45 mouse cellular contexts compared by ENCODE assay signal in the genomic region with DNA sequence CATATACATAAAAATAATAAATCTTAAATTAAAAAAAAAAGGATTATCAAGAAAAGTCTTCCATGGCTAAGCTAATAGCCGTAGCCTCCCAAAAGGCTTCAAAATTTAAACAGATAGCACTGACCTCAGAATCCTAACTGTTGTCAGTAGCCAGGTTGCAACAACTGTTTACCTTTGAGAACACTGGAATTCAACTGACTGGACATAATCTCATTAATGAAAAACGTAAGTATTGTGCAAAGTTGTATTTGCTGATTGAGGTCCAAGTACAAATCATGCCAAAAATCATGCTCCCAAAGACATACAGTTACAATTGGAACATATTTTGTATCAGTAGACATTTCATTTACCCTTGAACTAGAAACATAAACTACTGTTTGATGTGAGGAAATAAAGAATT. TPM values are rescaled to one million over a fixed set of nuclear protein-coding genes. Genes with fewer than 3 reads are reported as not detected.
"Had no signal": no experiment of that assay in that cellular context is flagged by ENCODE, and none has a peak within 500 bp of the region (broad histone marks: within the 10 kb centered on the region; RNA-seq: fewer than 3 reads in every experiment).

No protein-coding gene starts in this region.

- H3K36me3 ChIP-seq: limb, embryonic 10.5 days; limb, embryonic 12.5 days; limb, embryonic 13.5 days; limb, embryonic 15.5 days; liver, embryonic 13.5 days; liver, embryonic 15.5 days; lung, embryonic 15.5 days; midbrain, embryonic 10.5 days; midbrain, embryonic 12.5 days; midbrain, embryonic 13.5 days; midbrain, embryonic 15.5 days; neural tube, embryonic 12.5 days had no signal

- DNase-seq: layer of hippocampus, postnatal 36 days; left cerebral cortex, postnatal 4 days; liver, embryonic 13.5 days; lung, adult 18-20 months; lung, adult 2 months; lung, embryonic 14.5 days; lung, postnatal 10 days; lung, postnatal 14 days; lung, postnatal 36 days; lung, postnatal 4 days; midbrain, embryonic 14.5 days had no signal

- H3K27me3 ChIP-seq: limb, embryonic 12.5 days; limb, embryonic 13.5 days; limb, embryonic 15.5 days; liver, embryonic 13.5 days; liver, embryonic 15.5 days; lung, embryonic 15.5 days; megakaryocyte, embryonic 14.5 days; midbrain, embryonic 12.5 days; midbrain, embryonic 13.5 days; midbrain, embryonic 15.5 days; neural tube, embryonic 12.5 days had no signal

- H3K4me2 ChIP-seq: limb, embryonic 12.5 days; limb, embryonic 13.5 days; limb, embryonic 15.5 days; liver, embryonic 13.5 days; liver, embryonic 15.5 days; lung, embryonic 14.5 days; lung, embryonic 15.5 days; midbrain, embryonic 11.5 days; midbrain, embryonic 12.5 days; midbrain, embryonic 13.5 days; midbrain, embryonic 15.5 days; neural tube, embryonic 12.5 days had no signal

- H3K9me3 ChIP-seq: limb, embryonic 10.5 days; limb, embryonic 12.5 days; limb, embryonic 13.5 days; limb, embryonic 15.5 days; liver, embryonic 13.5 days; liver, embryonic 15.5 days; lung, embryonic 15.5 days; midbrain, embryonic 10.5 days; midbrain, embryonic 12.5 days; midbrain, embryonic 13.5 days; midbrain, embryonic 15.5 days; neural tube, embryonic 12.5 days had no signal

- H3K9ac ChIP-seq: limb, embryonic 12.5 days; limb, embryonic 13.5 days; limb, embryonic 15.5 days; liver, embryonic 13.5 days; liver, embryonic 14.5 days; liver, embryonic 15.5 days; lung, embryonic 14.5 days; lung, embryonic 15.5 days; midbrain, embryonic 12.5 days; midbrain, embryonic 13.5 days; midbrain, embryonic 15.5 days; neural tube, embryonic 12.5 days had no signal

- H3K27ac ChIP-seq: left cerebral cortex, adult 2 months; limb, embryonic 10.5 days; limb, embryonic 12.5 days; limb, embryonic 13.5 days; limb, embryonic 15.5 days; liver, embryonic 13.5 days; liver, embryonic 14.5 days; liver, embryonic 15.5 days; lung, embryonic 15.5 days; macrophage; midbrain, embryonic 10.5 days; midbrain, embryonic 12.5 days; midbrain, embryonic 13.5 days; midbrain, embryonic 15.5 days; neural tube, embryonic 12.5 days had no signal

- H3K4me1 ChIP-seq: limb, embryonic 10.5 days; limb, embryonic 12.5 days; limb, embryonic 13.5 days; limb, embryonic 15.5 days; liver, embryonic 13.5 days; liver, embryonic 15.5 days; lung, embryonic 15.5 days; megakaryocyte, embryonic 14.5 days; midbrain, embryonic 10.5 days; midbrain, embryonic 12.5 days; midbrain, embryonic 13.5 days; midbrain, embryonic 15.5 days; neural tube, embryonic 12.5 days had no signal

- ATAC-seq: lung, postnatal 0 days; midbrain, embryonic 13.5 days; midbrain, embryonic 15.5 days; midbrain, embryonic 16.5 days had no signal

- H3K4me3 ChIP-seq: left cerebral cortex, adult 2 months; limb, embryonic 10.5 days; limb, embryonic 12.5 days; limb, embryonic 13.5 days; limb, embryonic 15.5 days; liver, embryonic 13.5 days; liver, embryonic 15.5 days; lung, embryonic 15.5 days; megakaryocyte, embryonic 14.5 days; midbrain, embryonic 10.5 days; midbrain, embryonic 12.5 days; midbrain, embryonic 13.5 days; midbrain, embryonic 15.5 days; myocyte; neural tube, embryonic 12.5 days had no signal

RNA-seq across cellular contexts. Expression of a gene that starts 0.8 kb away (rescaled TPM):
- total RNA-seq: layer of hippocampus, postnatal 36 days; left cerebral cortex, adult 18-20 months; left cerebral cortex, adult 2 months; left cerebral cortex, adult 8-10 months; left cerebral cortex, postnatal 10 days; left cerebral cortex, postnatal 14 days; left cerebral cortex, postnatal 25 days; left cerebral cortex, postnatal 36 days; left cerebral cortex, postnatal 4 days; megakaryocyte progenitor cell, adult 5-6 weeks; megakaryocyte, adult 5-6 weeks; megakaryocyte-erythroid progenitor cell, adult 5-6 weeks; midbrain, postnatal 0 days; monocyte, adult 5-6 weeks had no signal
- polyA plus RNA-seq: limb, embryonic 10.5 days; limb, embryonic 11.5 days; limb, embryonic 12.5 days; limb, embryonic 13.5 days; limb, embryonic 14.5 days; limb, embryonic 15.5 days; liver, embryonic 13.5 days; liver, embryonic 14.5 days; liver, embryonic 15.5 days; lung, embryonic 14.5 days; lung, embryonic 15.5 days; lung, embryonic 16.5 days; lung, postnatal 0 days; macrophage; midbrain, embryonic 10.5 days; midbrain, embryonic 11.5 days; midbrain, embryonic 12.5 days; midbrain, embryonic 13.5 days; midbrain, embryonic 14.5 days; midbrain, embryonic 15.5 days; midbrain, embryonic 16.5 days; midbrain, postnatal 0 days; myocyte; neural tube, embryonic 11.5 days; neural tube, embryonic 12.5 days had no signal

RNA-seq across cellular contexts. Expression of a gene that starts 34.0 kb away (rescaled TPM):
- total RNA-seq: layer of hippocampus, postnatal 36 days; left cerebral cortex, adult 18-20 months; left cerebral cortex, adult 2 months; left cerebral cortex, adult 8-10 months; left cerebral cortex, postnatal 10 days; left cerebral cortex, postnatal 14 days; left cerebral cortex, postnatal 25 days; left cerebral cortex, postnatal 36 days; left cerebral cortex, postnatal 4 days; megakaryocyte progenitor cell, adult 5-6 weeks; megakaryocyte, adult 5-6 weeks; megakaryocyte-erythroid progenitor cell, adult 5-6 weeks; midbrain, postnatal 0 days; monocyte, adult 5-6 weeks had no signal
- polyA plus RNA-seq: limb, embryonic 10.5 days; limb, embryonic 11.5 days; limb, embryonic 12.5 days; limb, embryonic 13.5 days; limb, embryonic 14.5 days; limb, embryonic 15.5 days; liver, embryonic 13.5 days; liver, embryonic 14.5 days; lung, embryonic 14.5 days; lung, embryonic 15.5 days; lung, embryonic 16.5 days; lung, postnatal 0 days; macrophage; midbrain, embryonic 10.5 days; midbrain, embryonic 11.5 days; midbrain, embryonic 12.5 days; midbrain, embryonic 13.5 days; midbrain, embryonic 14.5 days; midbrain, embryonic 15.5 days; midbrain, embryonic 16.5 days; midbrain, postnatal 0 days; myocyte; neural tube, embryonic 11.5 days; neural tube, embryonic 12.5 days had no signal
